Mouse (Mus musculus) layer of hippocampus, postnatal 36 days (tissue): ENCODE results near the gene Rpl39. TPM values are rescaled to one million over a fixed set of nuclear protein-coding genes. Genes with fewer than 3 reads are reported as not detected.
"Not testable (repeated sequence)": the region's sequence is repeated elsewhere in the genome, so short reads cannot be mapped to it uniquely, and the experiment has no call there.

Experiments used
- DNase-seq, 2 experiments: peaks; one replicate each; pipeline ENCODE4 v3.0.0; 2022
- total RNA-seq, 2 experiments: library from RNA; stranded (reverse); gene quantifications; 2 replicates each; pipeline ENCODE4 v1.2.3; 2021

Rpl39 gene
- total RNA-seq: 100 to 1,000 TPM; 237 to 247 TPM

- peak; percentile 78 to 82 for DNase-seq
These were observed at the start of gene Rpl39 for GRCm38 (mm10) chrX:37084927-37085660. Gene Rpl39 (minus strand): TSS chrX:37085402.

GRCm38 (mm10) chrX:37126671-37127358 lies 41.6 kb upstream of the Rpl39 start, which contains the start of gene Nkap:
Gene Nkap (plus strand): TSS chrX:37126795.
- peak; percentile 67 for DNase-seq

GRCm38 (mm10) chrX:37125511-37125910 lies 40.3 kb upstream of the Rpl39 start:
- DNase-seq: no peak

- no peak for DNase-seq
These were observed 35.0 kb upstream of the Rpl39 start for GRCm38 (mm10) chrX:37120212-37120611.

GRCm38 (mm10) chrX:37119585-37119984 lies 34.4 kb upstream of the Rpl39 start:
- DNase-seq: no peak

- no peak for DNase-seq
These were observed 31.9 kb upstream of the Rpl39 start for GRCm38 (mm10) chrX:37117085-37117484.

DNA sequence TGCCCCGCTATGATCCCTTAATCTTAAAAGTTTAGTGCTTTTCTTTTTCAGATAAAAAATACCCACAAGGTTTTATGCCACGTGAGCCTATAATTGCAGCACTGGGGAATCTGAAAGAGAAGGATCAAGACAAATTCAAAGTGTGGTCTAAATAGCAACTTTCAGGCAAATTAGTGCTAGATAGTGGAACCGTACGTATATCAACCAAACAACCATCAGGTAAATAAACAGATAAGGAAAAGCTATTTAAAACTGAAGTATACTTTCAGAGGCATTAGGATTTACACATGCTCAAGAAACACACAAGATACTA lies 25.6 kb upstream of the Rpl39 start:
- DNase-seq: no peak

DNA sequence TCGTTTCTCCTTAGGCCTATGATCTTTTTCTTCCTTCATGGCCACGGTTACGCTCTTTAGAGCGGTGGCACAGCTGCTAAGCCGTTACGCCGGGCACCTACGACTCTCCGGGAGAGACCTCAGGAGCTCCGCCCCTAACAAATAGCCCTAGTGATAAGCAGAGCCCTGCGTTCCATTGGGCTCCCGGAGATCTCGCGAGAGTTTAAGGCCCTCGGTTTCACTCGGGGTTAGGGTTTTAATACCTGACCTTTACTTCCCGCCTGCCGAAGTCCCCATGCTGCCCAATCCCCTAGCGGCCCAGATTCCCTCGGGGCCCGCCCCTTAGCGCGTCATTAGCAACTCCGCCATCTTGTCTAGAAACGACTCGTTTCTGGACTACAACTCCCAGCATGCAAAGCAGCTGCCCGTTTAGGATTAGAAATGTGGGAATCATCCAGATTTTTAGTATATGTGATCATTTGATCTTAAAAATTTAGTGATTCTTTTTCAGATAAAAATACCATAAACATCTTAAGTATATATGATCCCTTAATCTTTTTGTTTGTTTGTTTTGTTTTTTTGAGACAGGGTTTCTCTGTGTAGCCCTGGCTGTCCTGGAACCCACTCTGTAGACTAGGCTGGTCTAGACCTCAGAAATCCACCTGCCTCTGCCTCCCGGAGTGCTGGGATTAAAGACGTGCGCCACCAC lies 25.1 kb upstream of the Rpl39 start, which contains the start of gene Upf3b:
Gene Upf3b, minus strand, starts transcription at position 130 of the 688 bp plus-strand sequence.
- DNase-seq: peak; percentile 87 to 89

- DNase-seq: no peak
These were observed 24.5 kb upstream of the Rpl39 start for GRCm38 (mm10) chrX:37109526-37110192.

GRCm38 (mm10) chrX:37103826-37104225 lies 18.6 kb upstream of the Rpl39 start:
- DNase-seq: no peak

- no peak for DNase-seq
These were observed 13.5 kb upstream of the Rpl39 start for GRCm38 (mm10) chrX:37098681-37099080.

DNA sequence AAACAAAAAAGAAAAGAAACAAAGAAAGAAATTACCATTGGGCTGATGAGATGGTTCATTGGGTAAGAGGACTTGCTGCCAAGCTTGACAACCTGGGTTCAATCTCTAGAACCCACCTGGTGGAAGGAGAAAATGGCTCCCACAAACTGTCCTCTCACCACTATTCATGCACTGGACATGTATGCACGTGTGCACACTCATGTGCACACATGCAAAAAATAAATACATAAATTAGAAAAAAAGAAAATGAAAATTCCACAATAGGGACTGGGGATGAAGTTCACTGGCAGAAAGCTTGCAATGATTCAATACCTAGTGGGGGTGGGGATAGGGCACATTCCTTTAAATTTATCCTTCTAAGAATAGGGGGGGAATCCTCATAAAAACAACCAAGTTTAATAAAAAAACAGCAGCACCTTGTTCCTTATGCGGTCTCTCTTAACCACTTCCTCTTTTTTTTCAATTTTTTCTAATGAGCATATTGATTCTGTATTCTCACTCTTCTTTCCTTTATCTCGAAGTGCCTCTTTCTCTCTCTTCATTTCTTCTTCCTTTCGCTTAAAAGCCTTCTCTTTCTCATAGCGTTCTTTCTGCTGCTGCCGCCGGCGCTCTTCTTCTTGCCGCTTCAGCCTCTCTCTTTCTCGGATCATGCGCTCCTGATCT lies 10.0 kb upstream of the Rpl39 start:
- no peak for DNase-seq

DNA sequence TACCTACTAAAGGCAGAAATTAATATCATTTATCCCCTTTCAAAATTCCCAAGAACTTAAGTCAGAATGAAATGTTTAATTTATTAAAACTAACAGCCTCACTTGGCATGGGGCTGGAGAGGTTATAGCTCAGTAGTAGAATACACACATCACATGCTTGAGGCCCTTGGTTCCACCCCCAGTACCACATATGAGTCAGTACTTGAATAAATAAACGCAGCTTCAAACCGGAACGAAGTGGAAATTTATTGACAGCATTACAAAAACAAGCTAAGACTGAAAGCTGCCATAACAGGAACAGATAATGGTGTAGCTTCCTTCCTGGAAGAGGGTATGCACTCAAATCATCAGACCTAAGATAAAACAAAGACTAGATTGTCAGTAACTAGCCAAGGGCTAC lies 6.3 kb upstream of the Rpl39 start:
- DNase-seq: no peak

DNA sequence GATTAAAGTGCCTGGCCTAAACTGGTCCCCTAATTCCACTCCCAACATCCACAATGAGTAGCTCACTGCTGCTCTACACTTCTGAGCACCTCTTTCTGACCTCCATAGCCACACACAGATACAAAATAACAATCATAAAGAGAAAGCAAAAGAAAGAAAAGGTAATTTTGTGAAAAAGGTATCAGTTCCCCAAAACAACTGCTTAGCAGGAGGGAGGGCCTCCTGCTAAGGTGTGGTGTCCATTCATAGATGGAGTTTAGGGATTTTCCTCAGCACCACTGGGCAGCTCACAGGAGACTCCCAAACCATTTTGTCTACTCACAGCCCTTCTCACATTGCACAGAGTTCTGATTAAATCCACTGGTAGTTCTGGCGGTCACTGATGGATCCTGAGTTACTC lies 3.6 kb upstream of the Rpl39 start:
- no peak for DNase-seq

- no peak for DNase-seq
These were observed 463 bp upstream of the Rpl39 start for GRCm38 (mm10) chrX:37085665-37086064.

- DNase-seq: peak in 1 of 2 experiments; percentile 6
These were observed 780 bp downstream of the Rpl39 start for GRCm38 (mm10) chrX:37084318-37084926.

- DNase-seq: no peak
These were observed 4.0 kb downstream of the Rpl39 start for GRCm38 (mm10) chrX:37081194-37081593.

GRCm38 (mm10) chrX:37080345-37080744 lies 4.9 kb downstream of the Rpl39 start:
- DNase-seq: not testable (repeated sequence)

DNA sequence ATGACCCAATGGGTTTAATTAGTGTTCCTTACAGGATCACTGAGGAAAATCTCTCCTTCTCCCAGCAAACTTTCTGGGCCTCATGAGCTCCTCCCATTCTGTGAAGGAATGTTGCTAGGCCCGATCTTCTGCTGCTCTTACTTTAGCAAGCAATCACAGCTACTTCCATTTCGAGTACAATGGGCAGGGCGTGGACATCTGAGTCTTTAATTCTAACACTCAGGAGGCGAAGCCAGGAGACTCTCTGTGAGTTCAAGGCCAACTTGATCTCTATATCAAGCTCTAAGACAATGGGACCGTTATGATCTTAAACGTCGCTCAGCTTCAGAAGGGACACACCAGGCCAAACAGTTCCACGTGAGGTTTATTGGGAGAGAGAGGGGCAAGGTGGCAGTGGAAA lies 8.6 kb downstream of the Rpl39 start:
- no peak for DNase-seq

DNA sequence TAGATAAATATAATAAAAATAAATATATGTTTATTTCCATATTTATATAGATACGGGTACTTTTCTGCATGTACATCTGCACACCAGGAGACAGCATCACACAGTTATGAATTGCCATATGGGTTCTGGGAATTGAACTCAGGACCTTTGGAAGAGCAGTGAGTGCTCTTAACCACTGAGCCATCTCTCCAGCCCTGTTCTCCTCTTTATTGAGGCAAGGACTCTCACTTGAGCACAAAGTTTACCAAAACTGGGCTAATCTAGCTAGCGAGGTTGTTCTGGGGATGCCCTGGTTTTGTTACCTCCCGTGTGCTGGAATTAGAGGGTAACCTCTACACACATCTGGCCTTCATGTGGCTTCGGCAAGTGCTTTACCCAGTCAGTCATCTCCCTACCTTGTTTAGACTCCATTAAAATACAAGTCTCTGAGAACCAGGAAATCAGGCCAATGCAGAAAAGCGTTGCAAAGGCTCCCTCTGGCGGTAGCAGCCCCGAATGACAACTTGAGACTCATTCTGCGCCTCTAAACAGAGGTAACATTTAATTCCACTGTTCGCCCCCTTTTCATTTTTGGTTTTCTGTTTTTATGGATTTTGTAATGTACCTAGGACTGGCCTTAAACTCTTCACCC lies 10.8 kb downstream of the Rpl39 start:
- DNase-seq: peak; percentile 34 to 37

GRCm38 (mm10) chrX:37068766-37069165 lies 16.4 kb downstream of the Rpl39 start:
- no peak for DNase-seq
